Mouse (Mus musculus) ES-Bruce4 (cell line): ENCODE measurements around the gene Col2a1. TPM values are rescaled to one million over a fixed set of nuclear protein-coding genes. Genes with fewer than 3 reads are reported as not detected.

ENCODE experiments used
- H3K27ac ChIP-seq: 2 replicates; pipeline ENCODE4 v1.5.1; 2012; ENCODE audit warnings: low read length, inconsistent platforms; ENCODE audit not compliant: insufficient read depth
- H3K27me3 ChIP-seq: 2 replicates; pipeline ENCODE4 v1.6.1; 2012; ENCODE audit warnings: mild to moderate bottlenecking, low read length, inconsistent platforms; ENCODE audit not compliant: control insufficient read depth, poor library complexity, insufficient read depth, severe bottlenecking
- H3K36me3 ChIP-seq: 2 replicates; pipeline ENCODE4 v1.6.1; 2012; ENCODE audit warnings: inconsistent platforms, mild to moderate bottlenecking, low read length, moderate library complexity; ENCODE audit not compliant: control insufficient read depth, poor library complexity, insufficient read depth, severe bottlenecking
- H3K4me1 ChIP-seq: one replicate; pipeline ENCODE4 v1.8.1; 2011; ENCODE audit warnings: low read length; ENCODE audit not compliant: control insufficient read depth, insufficient read depth
- H3K4me3 ChIP-seq: 2 replicates; pipeline ENCODE4 v1.5.1; 2011; ENCODE audit warnings: low read depth, mild to moderate bottlenecking, low read length
- H3K9ac ChIP-seq: 2 replicates; pipeline ENCODE4 v1.6.1; 2012; ENCODE audit warnings: low read depth, mild to moderate bottlenecking, inconsistent platforms; ENCODE audit not compliant: poor library complexity, severe bottlenecking
- H3K9me3 ChIP-seq: replicated peaks from 2 replicates; pipeline ENCODE4 v1.6.1; 2012; ENCODE audit warnings: mild to moderate bottlenecking, low read length, inconsistent platforms; ENCODE audit not compliant: control insufficient read depth, poor library complexity, insufficient read depth, severe bottlenecking
- CTCF ChIP-seq: IDR thresholded peaks from one replicate; pipeline ENCODE4 v1.8.1; 2011; ENCODE audit warnings: low read depth, low read length
- EP300 ChIP-seq: IDR thresholded peaks from 2 replicates; pipeline ENCODE4 v1.6.1; 2011; ENCODE audit warnings: low read depth, low read length; ENCODE audit not compliant: insufficient read depth
- POLR2A ChIP-seq: IDR thresholded peaks from one replicate; pipeline ENCODE4 v1.8.1; 2011; ENCODE audit warnings: low read length; ENCODE audit not compliant: insufficient read depth
- polyA plus RNA-seq: library from polyadenylated mRNA; stranded (reverse); fragments of >200 nt; gene quantifications from 2 replicates; pipeline ENCODE4 v1.2.4, GENCODE M21; 2011; ENCODE audit warnings: low read depth; ENCODE audit not compliant: missing spikeins, insufficient read depth, insufficient read length

Col2a1 gene
- polyA plus RNA-seq, 1 experiment = 12.9 TPM

- H3K36me3 ChIP-seq = no peaks in the 10 kb centered on the region
- H3K4me1 ChIP-seq = peaks cover 13% of the 10 kb centered on the region
- no peak overlapping the region for H3K9ac ChIP-seq
- TF ChIP-seq POLR2A (no peak), EP300 (no peak), CTCF (no peak)
- H3K27ac ChIP-seq = no peak overlapping the region
- no peaks in the 10 kb centered on the region for H3K9me3 ChIP-seq
- H3K27me3 ChIP-seq = no peaks in the 10 kb centered on the region
- no peak overlapping the region for H3K4me3 ChIP-seq
These were observed 13.1 kb downstream of the Col2a1 start for GRCm38 (mm10) chr15:97991285-97991895.

GRCm38 (mm10) chr15:97990721-97991120 is 13.8 kb downstream of the Col2a1 start:
- Histone ChIP-seq H3K27me3 (no peaks in the 10 kb centered on the region), H3K4me3 (no peak overlapping the region), H3K9ac (no peak overlapping the region), H3K9me3 (no peaks in the 10 kb centered on the region), H3K4me1 (peaks cover 13% of the 10 kb centered on the region), H3K27ac (peak overlapping the region; percentile 12; the same call in 1 of the 2 replicates), H3K36me3 (no peaks in the 10 kb centered on the region)
- TF ChIP-seq EP300 (no peak), POLR2A (no peak), CTCF (no peak)

GRCm38 (mm10) chr15:97990124-97990523 is 14.4 kb downstream of the Col2a1 start:
- Histone ChIP-seq H3K27me3 (no peaks in the 10 kb centered on the region), H3K4me1 (peaks cover 13% of the 10 kb centered on the region), H3K4me3 (no peak overlapping the region), H3K9me3 (no peaks in the 10 kb centered on the region), H3K36me3 (no peaks in the 10 kb centered on the region), H3K27ac (peak overlapping the region; percentile 12; the same call in 1 of the 2 replicates), H3K9ac (no peak overlapping the region)
- 0 out of 2 replicates have a peak, but pooled peaks have one; percentile 42 for TF ChIP-seq EP300
- TF ChIP-seq CTCF = no peak

GRCm38 (mm10) chr15:97989544-97989943 is 15.0 kb downstream of the Col2a1 start:
- Histone ChIP-seq H3K36me3 (no peaks in the 10 kb centered on the region), H3K9me3 (no peaks in the 10 kb centered on the region), H3K4me3 (no peak overlapping the region), H3K27me3 (no peaks in the 10 kb centered on the region), H3K27ac (no peak overlapping the region), H3K9ac (no peak overlapping the region), H3K4me1 (peaks cover 13% of the 10 kb centered on the region)
- TF ChIP-seq POLR2A (no peak), CTCF (no peak), EP300 (no peak)

GRCm38 (mm10) chr15:97981560-97981959 is 22.9 kb downstream of the Col2a1 start:
- H3K27me3 ChIP-seq = no peaks in the 10 kb centered on the region
- H3K9me3 ChIP-seq = peaks cover 7% of the 10 kb centered on the region; the same call in 1 of the 2 replicates
- no peaks in the 10 kb centered on the region for H3K4me1 ChIP-seq
- H3K36me3 ChIP-seq = no peaks in the 10 kb centered on the region
- TF ChIP-seq EP300 = no peak
- TF ChIP-seq POLR2A = no peak
- TF ChIP-seq CTCF = no peak
- no peak overlapping the region for H3K27ac ChIP-seq
- H3K9ac ChIP-seq = no peak overlapping the region
- H3K4me3 ChIP-seq = no peak overlapping the region

GRCm38 (mm10) chr15:97973248-97974005 is 31.1 kb downstream of the Col2a1 start:
- Histone ChIP-seq H3K36me3 (no peaks in the 10 kb centered on the region), H3K4me1 (no peaks in the 10 kb centered on the region), H3K9me3 (0 out of 2 replicates have a peak, but pooled peaks cover under 1% of the 10 kb centered on the region), H3K27me3 (no peaks in the 10 kb centered on the region), H3K27ac (peak overlapping the region; percentile 14; the same call in 1 of the 2 replicates), H3K4me3 (no peak overlapping the region), H3K9ac (no peak overlapping the region)
- no peak for TF ChIP-seq POLR2A
- TF ChIP-seq EP300 = no peak
- no peak for TF ChIP-seq CTCF
